ENCODE assay signal across 9 mouse cellular contexts in the genomic region with DNA sequence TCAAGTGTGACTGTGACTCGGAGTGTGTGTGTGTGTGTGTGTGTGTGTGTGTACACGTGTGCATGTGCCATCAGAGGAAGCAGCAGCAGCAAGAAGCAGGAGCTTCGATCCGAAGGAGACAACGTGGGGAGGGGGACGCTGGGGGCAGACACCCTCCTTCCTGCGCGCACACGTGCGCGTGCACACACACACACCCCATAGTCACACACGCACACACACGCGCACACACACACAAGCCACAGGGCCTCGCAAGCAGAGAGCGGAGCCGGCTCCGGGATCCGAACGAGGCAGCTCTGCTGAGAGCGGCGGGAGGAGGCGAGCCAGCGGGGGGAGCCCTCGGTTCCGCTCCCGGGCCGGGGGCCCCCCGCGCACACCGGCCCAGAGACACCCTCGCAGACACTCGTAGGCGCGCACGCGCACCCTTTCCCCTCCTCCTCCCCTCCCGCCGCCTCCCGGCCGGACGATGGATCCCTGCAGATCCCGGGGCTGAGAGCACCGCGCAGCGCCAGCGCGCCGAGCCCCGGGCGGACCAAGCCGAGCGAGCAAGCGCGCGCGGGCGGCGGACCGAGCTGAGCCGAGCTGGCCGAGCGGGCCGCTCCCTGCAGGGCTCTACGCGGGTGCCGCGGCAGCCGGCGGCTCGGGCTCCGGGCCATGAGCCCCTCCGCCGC. TPM values are rescaled to one million over a fixed set of nuclear protein-coding genes. Genes with fewer than 3 reads are reported as not detected.
A peak's percentile ranks its signal among the peaks of the same experiment; 100 is the strongest.
DNase-seq lines count a peak whose midpoint lies in the region; ATAC-seq and TF ChIP-seq lines count a peak whose summit lies in the region.
"Had no signal": no experiment of that assay in that cellular context is flagged by ENCODE, and none has a peak within 500 bp of the region (broad histone marks: within the 10 kb centered on the region; RNA-seq: fewer than 3 reads in every experiment).

A gene (plus strand): TSS at position 215 of the 668 bp plus-strand sequence.

- peaks cover 91% of the 10 kb centered on the region for H3K27me3 ChIP-seq in embryonic facial prominence, embryonic 10.5 days (replicated peaks; ENCODE audit: low read depth, poor library complexity, severe bottlenecking)
- peaks cover 54% of the 10 kb centered on the region for H3K27me3 ChIP-seq in limb, embryonic 14.5 days (ENCODE audit: control insufficient read depth, insufficient read depth, low read length)
- H3K27me3 ChIP-seq in myocyte (ENCODE audit: control insufficient read depth, insufficient read depth, insufficient read length): peaks cover 44% of the 10 kb centered on the region

- whole genome bisulfite sequencing in embryonic facial prominence, embryonic 10.5 days: under 1% methylated on average over 58 of the region's 74 CpGs
- WGBS in limb, embryonic 14.5 days: 0% methylated on average over 2 of the region's 74 CpGs

- peaks cover 55% of the 10 kb centered on the region for H3K4me1 ChIP-seq in embryonic facial prominence, embryonic 10.5 days
- H3K4me1 ChIP-seq in limb, embryonic 14.5 days (ENCODE audit: control insufficient read depth, insufficient read depth, low read length): 0 out of 2 replicates have a peak, but pooled peaks cover under 1% of the 10 kb centered on the region

- H3K36me3 ChIP-seq in embryonic facial prominence, embryonic 10.5 days (replicated peaks): no peaks in the 10 kb centered on the region
- no peaks in the 10 kb centered on the region for H3K36me3 ChIP-seq in limb, embryonic 14.5 days (ENCODE audit: control insufficient read depth, insufficient read depth, low read length)
- H3K36me3 ChIP-seq in myocyte (ENCODE audit: control insufficient read depth, insufficient read depth): no peaks in the 10 kb centered on the region

- peak within 1 kb of the TSS; percentile 73 for H3K4me3 ChIP-seq in embryonic facial prominence, embryonic 10.5 days
- H3K4me3 ChIP-seq in limb, embryonic 14.5 days (replicated peaks; ENCODE audit: low read length): peak within 1 kb of the TSS; percentile 57
- H3K4me3 ChIP-seq in myocyte: no peak within 1 kb of the TSS

- no peaks in the 10 kb centered on the region for H3K79me2 ChIP-seq in myocyte (ENCODE audit: control insufficient read depth, insufficient read depth)

- no peak within 1 kb of the TSS for H3ac ChIP-seq in myocyte (ENCODE audit: control insufficient read depth, insufficient read length)

- ATAC-seq in limb, embryonic 14.5 days (ENCODE audit: low FRiP score, low read depth): peak; percentile 65

- peak within 1 kb of the TSS; percentile 99 for H3K4me2 ChIP-seq in limb, embryonic 14.5 days (replicated peaks; ENCODE audit: low read depth, low read length, severe bottlenecking)
- peak within 1 kb of the TSS; percentile 80 for H3K4me2 ChIP-seq in myocyte (ENCODE audit: low read depth)

- DNase-seq in layer of hippocampus, adult 11-12 months (ENCODE audit: low spot score): peak; percentile 64
- DNase-seq in layer of hippocampus, adult 9-10 months (ENCODE audit: low spot score): no peak
- DNase-seq in embryonic facial prominence, embryonic 10.5 days (ENCODE audit: low spot score): peak; percentile 76
- peak; percentile 36 for DNase-seq in heart, adult 8-10 months (ENCODE audit: low spot score)
- peak; percentile 42 for DNase-seq in kidney, adult 9 months
- DNase-seq in limb, embryonic 14.5 days (ENCODE audit: low spot score): peak; percentile 56
- peak; percentile 52 for DNase-seq in thymus, postnatal 4 days

- H3K27ac ChIP-seq in embryonic facial prominence, embryonic 10.5 days (replicated peaks): peak within 1 kb of the TSS; percentile 77
- no peak within 1 kb of the TSS for H3K27ac ChIP-seq in limb, embryonic 14.5 days (replicated peaks; ENCODE audit: low read depth, low read length)
- H3K27ac ChIP-seq: macrophage had no signal

- TF ChIP-seq POLR2A in limb, embryonic 14.5 days (IDR thresholded peaks at IDR 0.05; ENCODE audit: borderline replicate concordance, extremely low read depth, insufficient read depth, insufficient read length): no peak
- TF ChIP-seq POLR2A in myocyte (IDR thresholded peaks at IDR 0.05; ENCODE audit: insufficient read length, low read depth): no peak

- H3K9ac ChIP-seq in limb, embryonic 14.5 days (ENCODE audit: low read depth, low read length, severe bottlenecking): peak within 1 kb of the TSS; percentile 57

- H3K9me3 ChIP-seq in embryonic facial prominence, embryonic 10.5 days: no peaks in the 10 kb centered on the region
- no peaks in the 10 kb centered on the region for H3K9me3 ChIP-seq in limb, embryonic 14.5 days (ENCODE audit: control insufficient read depth, low read length)

TF ChIP-seq in myocyte, 11 proteins besides CTCF, POLR2A, EP300 and RAD21:
- TF ChIP-seq MYOD1 (IDR thresholded peaks at IDR 0.05; ENCODE audit: control insufficient read depth in 1 of 3, insufficient read length in 2 of 3, low read depth in 2 of 3) (no peak), REST (IDR thresholded peaks at IDR 0.05; ENCODE audit: insufficient read depth, insufficient read length) (peak; percentile 15), TCF12 (IDR thresholded peaks at IDR 0.05; ENCODE audit: insufficient read depth, poor library complexity, severe bottlenecking) (no peak), E2F4 (IDR thresholded peaks at IDR 0.05; ENCODE audit: insufficient read depth) (no peak)

RNA-seq across cellular contexts. Expression of the gene that starts here (rescaled TPM):
- 3.2 and 4.9 TPM in 2 replicates for polyA plus RNA-seq in embryonic facial prominence, embryonic 10.5 days (2016; fragmentation: Nextera tagmentation; extraction: Ambion mirVana)
- under 1 TPM; 0.14 to 0.56 (median 0.35) TPM for total RNA-seq in heart, adult 8-10 months (2022)
- 3.4 TPM in 2 replicates for polyA plus RNA-seq in limb, embryonic 14.5 days (2012; rRNA removed)
- 1.4 and 1.9 TPM in 2 replicates for polyA plus RNA-seq in limb, embryonic 14.5 days (2014; fragmentation: Nextera tagmentation; extraction: Ambion mirVana)
- 2.0 TPM for polyA plus RNA-seq in myocyte (2012; fragmentation: generic; extraction: Trizol)

Comparison
In these comparisons a context has a peak if more than half of its experiments do, and no peak if none do; other contexts are left out.
1. Peak in DNase-seq in heart, adult 8-10 months; RNA of the gene not detected or under 1 TPM.